Mouse (Mus musculus) thymus, adult 18-20 months (tissue): ENCODE data around the gene Kctd2.

ENCODE experiments used
- DNase-seq, 2 experiments: peaks; one replicate each; pipeline ENCODE4 v3.0.0; 2022; ENCODE audit warnings: mixed read lengths in 2 of 2

Kctd2 gene

DNA sequence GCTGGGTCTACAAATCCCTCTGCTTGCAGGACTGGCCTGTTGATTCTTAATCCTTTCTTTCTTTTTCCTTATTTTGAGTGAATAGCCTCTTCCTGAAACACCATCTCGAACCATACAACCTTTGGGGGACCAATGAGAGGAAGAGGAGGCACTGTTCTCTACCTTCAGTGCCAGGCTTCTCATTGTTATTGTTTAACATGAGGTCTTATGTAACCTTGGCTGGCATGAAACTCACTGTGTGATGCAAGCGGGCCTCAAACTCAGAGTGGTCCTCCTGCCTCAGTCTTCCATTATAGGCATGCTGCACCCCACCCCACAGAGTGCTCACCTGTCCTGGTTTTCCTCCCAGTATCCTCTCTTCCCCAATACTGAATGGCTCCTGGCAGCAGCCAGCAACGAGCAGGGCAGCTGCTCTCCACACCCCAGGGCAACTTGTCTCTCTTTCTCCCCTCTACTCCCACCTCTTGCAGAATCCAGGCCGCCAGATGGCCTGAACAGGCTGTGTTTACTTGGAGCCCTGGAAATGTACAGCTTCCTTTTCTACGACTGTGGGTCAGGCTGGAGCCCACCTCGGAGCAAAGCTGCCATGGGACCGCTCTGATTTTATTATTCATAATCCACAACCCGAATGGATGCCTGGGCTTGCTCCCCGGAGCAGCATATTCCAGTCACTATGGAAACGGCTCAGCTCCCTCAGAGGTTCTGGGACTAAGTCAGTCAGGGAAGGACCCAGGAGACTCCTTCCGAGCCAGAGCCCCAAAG, 19.1 kb upstream of the Kctd2 start:
- DNase-seq = no peak

DNA sequence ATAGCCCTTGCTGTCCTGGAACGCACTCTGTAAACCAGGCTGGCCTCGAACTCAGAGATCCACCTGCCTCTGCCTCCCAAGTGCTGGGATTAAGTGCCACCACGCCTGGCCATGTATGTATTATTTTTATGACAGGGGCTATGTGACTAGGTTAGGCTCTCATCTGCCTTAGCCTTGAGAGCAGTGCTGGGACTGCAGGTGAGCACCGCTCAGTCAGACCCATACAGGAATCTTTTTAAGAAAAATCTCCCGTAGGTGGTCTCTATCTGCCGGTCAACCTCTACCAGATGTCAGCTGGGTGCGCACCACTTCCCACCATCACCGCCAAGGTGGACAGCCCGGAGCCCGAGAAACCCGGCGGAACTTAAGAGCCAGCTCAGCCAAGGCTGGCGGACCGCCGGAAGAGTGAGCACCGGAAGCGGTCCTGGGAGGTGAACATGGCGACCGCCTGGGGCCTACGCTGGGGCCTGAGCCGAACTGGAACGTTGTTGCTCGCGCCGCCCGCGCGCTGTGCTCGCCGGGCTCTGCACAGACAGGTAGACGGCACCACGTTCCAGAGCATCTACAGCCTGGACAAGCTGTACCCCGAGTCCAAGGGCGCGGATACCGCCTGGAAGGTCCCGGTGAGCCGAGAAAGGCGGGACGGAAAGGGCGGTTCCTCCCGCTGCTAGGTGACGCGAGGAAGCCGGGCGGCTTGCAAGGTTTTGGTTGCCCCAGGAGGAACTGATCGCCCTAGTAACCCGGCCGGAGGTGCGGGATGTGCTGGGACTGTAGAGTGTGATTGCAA, 16.4 kb upstream of the Kctd2 start, which contains the start of gene Mrpl58:
Gene Mrpl58 (plus strand): TSS at position 415 of the 787 bp plus-strand sequence.
- peak; percentile 69 to 80 for DNase-seq

DNA sequence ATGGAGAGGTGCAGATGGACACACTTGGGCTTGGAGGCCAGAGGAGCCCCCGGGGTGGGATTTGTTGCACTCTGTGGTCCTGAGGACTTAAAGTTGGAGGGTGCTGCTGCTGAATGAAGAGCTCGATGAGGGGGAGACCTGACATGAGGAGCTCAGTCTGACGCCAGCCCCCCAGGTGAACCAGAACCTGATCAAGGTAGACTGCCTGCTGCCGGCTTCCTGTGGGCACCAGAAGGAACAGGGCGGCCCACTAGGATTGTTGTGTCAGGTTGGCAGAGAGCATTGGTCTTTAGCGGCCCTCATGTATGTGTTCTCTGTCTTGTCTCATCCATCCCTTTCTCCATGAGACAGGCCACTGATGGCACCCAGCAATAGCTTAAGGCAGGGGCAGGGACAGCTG, 14.2 kb upstream of the Kctd2 start:
- peak in 1 of 2 experiments; percentile 45 for DNase-seq

- peak; percentile 71 to 85 for DNase-seq
These were observed 13.0 kb upstream of the Kctd2 start for GRCm38 (mm10) chr11:115406858-115407401.

- DNase-seq = peak; percentile 53 to 80
These were observed 11.5 kb upstream of the Kctd2 start for GRCm38 (mm10) chr11:115408266-115408920.

- no peak for DNase-seq
These were observed 10.4 kb upstream of the Kctd2 start for GRCm38 (mm10) chr11:115409556-115409955.

GRCm38 (mm10) chr11:115420336-115421190, 635 bp downstream of the Kctd2 start:
- DNase-seq = peak in 1 of 2 experiments; percentile 71

DNA sequence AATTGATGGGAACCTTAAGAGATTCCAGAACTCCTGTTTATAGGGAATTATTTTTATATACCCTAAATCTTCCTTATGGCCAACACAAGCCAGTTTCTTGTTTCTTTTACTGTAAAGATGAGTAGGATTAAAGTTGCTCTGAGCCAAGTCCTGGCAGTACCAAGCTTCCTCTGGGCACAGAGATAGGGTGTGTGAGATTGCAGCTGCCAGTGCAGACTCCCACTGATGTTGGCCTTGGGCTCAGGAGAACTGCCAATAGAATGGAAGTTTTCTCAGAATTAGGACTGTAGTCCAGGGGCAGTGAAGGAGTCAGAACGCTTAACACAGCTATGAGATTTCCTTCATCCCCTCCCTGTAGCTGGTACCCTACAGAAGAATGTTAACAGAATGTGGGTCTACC, 1.4 kb downstream of the Kctd2 start:
- no peak for DNase-seq

GRCm38 (mm10) chr11:115421972-115422371, 2.0 kb downstream of the Kctd2 start:
- no peak for DNase-seq

DNA sequence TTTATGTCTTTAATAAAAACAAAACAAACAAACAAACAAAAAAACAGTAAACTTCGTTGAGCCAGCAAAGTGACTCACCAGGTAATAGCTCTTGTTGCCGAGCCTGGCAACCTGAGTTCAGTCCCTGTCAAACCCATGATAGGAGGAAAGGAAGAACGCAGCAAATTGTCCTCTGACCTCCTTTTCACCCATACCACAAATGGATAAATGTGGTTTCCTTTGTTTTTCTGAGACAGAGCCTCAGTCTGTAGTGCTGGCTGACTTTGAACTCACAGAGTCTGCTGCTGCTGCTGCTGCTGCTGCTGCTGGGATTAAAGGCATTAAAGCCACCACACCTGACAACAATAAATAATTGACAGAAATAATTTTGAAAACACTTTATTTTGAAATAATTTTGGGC, 3.2 kb downstream of the Kctd2 start:
- DNase-seq = no peak

GRCm38 (mm10) chr11:115424666-115425065, 4.7 kb downstream of the Kctd2 start:
- no peak for DNase-seq

GRCm38 (mm10) chr11:115425671-115426070, 5.7 kb downstream of the Kctd2 start:
- no peak for DNase-seq

DNA sequence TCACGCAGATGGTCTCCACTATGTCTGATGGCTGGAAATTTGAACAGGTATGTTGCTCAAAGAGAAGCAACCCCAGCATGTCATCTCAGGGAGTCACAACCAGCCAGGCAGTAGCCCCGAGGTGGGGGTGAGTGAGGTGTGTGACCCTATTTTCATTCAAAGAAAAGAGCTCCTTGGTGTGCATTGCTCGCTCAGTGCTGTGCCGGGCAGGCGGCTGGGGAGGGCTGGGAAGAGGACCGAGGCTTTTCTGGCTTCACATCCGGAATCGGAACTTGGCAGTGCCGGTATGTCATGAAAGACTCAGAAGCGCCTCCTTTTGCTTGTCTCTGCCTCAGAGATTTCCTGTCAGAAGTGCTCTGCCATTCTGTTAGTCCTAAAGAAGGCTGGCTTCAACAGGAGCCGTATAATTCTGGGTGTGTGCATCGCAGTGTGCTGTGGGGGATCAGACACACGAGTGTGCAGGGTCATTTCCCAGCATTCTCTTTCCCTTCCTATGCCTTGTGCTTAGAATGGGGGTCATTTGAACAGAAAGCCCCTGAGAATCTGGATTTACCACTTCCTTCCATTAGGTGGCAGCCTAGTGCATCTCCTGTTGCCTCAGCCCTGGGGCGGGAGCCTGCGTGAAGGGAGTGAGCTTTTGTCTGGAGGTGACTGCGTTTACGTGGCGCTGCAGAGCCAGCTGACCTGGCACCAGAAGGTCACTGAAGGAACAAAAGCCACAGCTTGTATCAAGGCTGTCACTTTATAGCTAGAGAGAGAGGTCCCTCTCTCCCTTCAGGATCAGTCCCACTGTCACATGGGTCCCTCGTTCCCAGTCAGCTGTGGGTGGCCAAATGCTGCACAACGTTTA, 7.8 kb downstream of the Kctd2 start:
- DNase-seq = peak; percentile 57 to 77

GRCm38 (mm10) chr11:115429307-115429706, 9.4 kb downstream of the Kctd2 start:
- no peak for DNase-seq

DNA sequence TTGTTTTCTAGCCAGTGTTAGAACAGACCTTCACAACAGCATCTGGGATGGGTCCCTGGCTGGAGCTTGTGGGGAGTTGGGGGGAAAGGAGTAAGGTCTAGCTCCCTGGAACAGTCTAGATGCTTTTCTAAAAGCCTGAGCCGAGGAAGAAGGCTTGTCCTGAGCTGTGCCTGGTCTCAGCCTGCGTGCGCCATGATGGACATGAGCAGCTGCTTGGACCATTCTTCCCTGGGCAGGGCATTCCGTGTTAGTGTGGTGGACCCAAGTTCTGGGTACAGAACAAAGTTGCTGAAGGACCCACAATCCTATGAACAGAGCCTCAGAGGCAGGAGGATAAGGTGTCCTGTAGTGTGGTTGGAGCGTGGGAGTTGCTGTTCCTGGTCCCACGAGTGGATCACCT, 10.6 kb downstream of the Kctd2 start:
- DNase-seq = no peak

DNA sequence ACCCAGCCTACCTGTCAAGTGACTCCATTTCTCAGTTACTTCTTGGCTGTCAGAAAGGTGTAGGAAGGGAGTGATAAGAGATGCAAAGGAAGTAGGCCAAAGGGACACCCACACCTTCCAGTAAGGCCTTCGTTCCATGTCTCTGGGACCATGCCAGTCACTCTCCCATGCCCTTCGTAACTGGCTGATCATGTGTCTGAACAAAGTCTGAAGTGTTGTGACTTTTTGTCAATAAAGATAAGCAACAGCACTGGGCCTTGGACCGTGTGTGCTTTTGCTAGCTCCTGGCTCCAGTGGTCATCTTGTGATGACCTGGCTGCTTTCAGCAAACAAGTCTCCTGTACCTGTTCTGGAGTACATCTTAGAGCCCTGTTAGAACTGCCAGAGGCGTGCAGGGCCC, 12.9 kb downstream of the Kctd2 start:
- no peak for DNase-seq

- no peak for DNase-seq
These were observed 13.4 kb downstream of the Kctd2 start for GRCm38 (mm10) chr11:115433342-115433741.

DNA sequence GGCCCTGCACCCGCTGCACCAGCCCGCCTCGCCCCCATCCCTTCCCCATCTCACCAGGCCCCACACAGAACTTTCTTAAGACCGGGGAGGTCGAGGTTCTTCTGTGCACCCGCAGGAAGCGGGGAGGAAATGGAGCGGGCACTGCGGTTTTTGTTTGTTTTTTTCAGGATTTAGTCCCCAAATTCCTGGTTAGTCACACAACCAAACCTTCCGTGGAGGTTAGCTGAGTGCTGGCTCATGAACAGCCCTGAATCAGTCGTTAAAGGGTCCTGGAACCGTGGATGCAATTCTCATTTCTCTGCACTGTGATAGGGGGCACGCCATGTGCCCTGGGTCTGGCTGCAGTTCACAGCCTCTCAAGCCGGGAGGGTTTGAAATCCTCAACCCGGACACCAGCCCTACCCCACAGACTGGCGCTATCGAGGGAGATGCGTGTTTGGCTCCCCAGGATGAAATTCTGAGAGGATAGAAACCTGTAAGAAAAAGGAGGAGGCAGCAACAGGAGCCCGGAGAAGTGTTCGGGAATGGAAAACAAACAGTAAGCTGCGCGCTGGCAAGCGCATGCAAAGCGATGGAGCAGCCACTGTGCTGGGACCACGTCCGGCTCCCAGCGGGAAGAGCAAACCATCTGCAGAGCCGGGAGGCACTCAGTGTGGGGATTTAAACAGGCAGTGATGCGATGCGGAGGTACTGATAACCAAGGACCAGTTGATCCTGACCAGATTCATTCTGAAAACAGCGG, 15.8 kb downstream of the Kctd2 start:
- no peak for DNase-seq

DNA sequence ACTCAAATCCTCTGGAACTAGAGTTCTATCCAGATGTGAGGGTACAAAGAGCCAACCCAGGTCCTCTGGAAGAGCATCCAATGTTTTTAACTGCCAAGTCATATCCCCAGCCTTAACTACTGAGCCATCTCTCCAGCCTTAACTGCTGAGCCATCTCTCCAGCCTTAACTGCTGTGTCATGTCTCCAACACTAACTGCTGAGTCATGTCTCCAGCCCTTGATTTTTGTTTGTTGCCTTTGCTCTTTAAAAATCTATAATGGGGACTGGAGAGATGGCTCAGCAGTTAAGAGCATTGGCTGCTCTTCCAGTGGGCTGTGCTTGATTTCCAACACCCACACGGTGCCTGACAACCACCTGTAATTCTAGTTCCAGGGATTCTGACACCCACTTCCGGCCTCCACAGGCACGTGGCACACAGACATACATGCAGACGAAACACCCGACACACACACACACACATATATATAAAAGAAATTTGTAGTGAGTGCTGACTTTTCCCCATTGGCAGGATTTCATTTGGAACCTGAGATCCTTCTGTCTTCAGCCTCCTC, 17.7 kb downstream of the Kctd2 start:
- no peak for DNase-seq

DNA sequence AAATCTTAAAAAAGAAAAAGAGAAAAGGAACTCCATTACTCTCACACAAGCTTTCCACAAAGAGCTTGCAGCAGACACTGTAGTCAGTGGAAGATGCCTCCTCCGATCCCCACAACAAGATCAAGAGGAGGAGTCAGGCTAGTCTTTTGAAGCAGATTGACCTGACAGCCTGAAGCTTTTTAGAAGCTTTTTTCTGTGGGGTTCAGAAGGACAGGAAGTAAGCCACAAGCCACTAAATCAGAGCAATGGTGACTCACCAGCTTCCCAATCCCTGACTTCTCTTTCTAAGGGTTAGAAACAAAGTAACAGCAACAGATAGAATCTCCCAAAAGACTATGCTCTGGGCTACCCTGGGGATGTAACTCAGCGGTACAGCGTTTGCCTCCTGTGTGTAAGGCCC, 19.4 kb downstream of the Kctd2 start:
- no peak for DNase-seq
